Mouse (Mus musculus): ENCODE results near the gene Gdi1.

Gdi1 gene

DNA sequence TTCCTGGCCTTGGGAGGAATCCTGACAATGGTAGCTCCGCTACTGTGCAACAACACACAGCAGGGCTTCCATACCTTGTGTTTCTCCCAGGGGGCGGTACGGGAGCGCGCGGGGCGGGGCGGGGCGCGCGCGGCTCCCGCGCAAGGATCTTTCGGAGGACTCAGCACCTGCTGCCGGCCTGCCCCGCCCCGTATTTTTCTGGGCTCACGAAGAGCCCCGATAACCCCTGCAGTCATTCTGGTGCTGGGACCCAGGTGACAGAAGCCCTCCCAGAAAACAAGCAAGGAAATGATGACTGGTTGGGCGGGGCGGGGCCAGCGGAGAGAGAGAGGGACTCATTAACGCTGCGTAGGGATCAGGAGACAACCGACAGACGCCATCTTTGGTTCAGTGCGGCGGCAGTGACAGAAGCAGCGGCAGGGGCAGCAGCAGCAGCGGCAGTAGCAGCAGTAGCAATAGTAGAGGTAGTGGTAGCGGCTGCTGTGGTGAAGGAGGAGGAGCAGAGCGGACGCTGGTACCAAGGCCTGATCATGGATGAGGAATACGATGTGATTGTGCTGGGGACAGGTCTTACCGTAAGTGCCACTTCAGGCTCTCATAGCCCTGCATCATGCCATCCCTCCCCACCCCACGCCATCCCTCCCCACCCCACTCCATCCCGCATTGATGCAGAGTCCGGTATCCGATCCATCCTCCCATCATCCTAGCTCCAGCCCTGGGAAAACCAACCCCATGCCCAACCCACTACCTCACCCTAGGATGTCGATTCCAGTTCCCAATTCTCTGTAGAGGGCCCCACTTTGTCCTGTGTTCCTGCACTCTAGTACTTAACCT lies at the start of gene Gdi1:
Gene Gdi1 (plus strand): TSS at position 132 of the 834 bp plus-strand sequence.
- peak; percentile 81 to 83 for DNase-seq

DNA sequence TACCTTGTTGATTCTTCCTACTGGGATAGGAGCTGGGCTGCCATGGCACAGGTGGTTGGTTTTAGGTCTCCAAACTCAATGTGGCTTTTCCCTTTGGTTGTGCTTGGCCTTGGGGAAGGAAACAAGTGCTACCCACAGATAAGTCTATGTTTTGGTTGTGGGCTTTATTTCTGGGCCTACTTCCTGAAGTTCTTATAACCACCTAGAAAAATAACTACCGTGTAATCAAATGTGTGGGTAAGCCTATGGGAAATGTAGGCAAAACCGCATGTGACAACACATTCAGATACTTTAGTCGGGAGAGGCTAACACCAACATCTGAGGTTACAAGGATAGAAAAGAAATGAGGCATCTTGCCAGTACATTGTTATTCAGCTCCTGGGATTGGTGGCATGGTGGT lies 47.1 kb upstream of the Gdi1 start:
- no peak for DNase-seq

DNA sequence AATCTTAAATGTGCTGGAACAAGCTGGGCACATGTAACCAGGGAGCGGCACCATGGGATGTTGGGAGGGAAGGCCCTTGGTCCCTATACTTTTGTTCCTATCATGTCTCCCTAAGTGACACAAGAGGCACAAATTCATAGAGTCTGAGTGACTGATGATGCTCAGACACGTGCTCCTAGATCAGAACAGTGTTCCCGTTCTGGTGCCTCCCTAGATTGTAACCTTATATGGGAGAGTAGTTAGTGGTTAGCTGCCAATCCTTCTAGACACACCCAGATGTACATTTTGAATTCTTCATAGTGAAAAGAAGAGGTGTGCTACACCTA lies 35.1 kb upstream of the Gdi1 start:
- no peak for DNase-seq

- DNase-seq: peak; percentile 92 to 93
These were observed 34.5 kb upstream of the Gdi1 start, which contains the start of gene Rpl10 for GRCm38 (mm10) chrX:74270062-74270901. TSS of gene Rpl10 (plus strand) at chrX:74270812.

- peak; percentile 51 to 58 for DNase-seq
These were observed 33.8 kb upstream of the Gdi1 start for GRCm38 (mm10) chrX:74270902-74271551.

DNA sequence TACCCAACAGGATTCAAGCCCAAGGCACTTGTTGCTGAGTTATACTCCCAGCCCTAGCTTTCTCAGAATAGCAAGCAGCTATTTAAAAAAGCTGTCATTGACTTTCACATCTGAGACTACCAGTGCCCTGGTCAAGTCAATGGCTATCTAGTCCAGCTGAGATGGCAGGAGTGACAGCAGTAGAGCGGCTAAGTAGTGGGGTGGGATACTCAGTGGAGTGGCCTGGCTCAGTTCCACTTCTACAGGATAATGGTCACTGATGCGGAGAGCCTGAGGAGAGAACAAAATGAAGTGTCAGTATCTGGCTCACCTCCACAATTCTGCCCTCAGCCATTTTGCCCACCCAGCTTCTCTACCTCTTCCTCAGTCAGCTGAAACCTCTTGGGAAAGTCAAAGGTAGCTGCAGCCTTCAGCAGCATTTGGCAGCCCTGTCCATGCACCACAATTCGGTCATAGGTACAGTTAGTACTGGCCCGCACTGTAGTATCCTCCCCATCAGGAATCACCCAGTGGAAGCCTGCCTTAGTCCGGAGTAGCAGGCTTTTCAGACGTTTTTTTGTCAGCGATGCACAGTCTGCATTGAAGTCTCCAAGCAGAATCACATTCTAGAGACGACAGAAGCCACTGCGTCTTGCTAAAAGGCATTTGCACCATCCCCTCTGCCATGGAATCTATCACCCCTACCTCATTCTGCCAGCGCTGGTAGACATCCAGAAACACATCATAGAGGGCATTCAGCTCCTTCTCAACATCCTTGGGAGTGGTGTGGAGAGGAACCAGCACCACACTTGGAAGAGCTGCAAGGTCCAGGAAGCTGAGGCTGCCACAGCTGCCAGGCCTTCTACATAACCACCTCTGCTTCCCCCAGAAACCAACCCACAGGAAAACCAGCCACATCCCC lies 31.1 kb upstream of the Gdi1 start:
- DNase-seq: no peak

DNA sequence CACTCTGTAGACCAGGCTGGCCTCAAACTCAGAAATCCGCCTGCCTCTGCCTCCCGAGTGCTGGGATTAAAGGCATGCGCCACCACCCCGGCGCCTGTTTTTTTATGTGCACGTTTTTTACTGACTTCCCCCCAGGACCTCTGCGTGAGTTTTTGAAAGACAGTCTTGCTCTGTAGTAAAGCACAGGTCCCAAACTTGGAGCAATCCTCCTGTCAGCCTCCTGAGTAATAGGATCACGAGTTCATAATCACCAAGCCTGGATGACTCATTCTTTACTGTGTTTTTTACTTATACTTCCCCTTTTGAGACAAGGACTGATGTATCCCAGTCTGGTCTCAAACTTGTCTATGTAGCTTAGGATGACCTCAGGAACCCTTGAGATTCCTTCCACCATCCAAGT lies 26.9 kb upstream of the Gdi1 start:
- no peak for DNase-seq

- DNase-seq: no peak
These were observed 23.6 kb upstream of the Gdi1 start for GRCm38 (mm10) chrX:74281041-74281731.

DNA sequence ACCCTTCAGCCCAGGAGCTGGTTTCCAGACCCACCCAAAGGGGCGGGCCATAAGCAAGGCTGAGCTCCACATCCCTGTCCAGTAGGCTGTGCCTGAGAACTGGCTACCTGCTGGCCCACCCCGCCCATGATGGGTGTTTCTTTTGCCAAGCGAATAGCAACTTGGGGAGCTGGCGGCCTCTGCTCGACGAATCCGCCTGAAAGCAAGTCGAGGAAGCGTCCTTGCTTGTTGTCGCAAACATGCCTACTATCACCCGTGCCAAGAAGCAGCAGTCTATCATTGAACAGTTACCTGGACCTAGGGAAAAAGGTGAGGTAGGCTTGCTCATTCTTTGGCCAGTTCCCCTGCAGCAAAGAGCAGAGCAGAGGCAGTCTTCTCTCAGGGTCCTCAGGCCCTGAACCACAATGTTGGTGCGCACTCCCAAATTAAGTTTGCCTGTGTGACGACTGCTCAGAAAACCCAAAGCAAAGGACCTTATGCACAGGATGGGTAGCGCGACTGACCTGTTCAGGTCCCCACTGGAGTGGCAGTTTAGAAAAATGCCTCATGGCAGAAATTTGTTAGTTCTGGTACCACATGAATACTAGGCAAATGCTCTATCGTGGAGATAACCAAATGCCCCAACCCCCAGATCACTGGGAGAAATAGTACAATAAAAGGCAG lies 22.9 kb upstream of the Gdi1 start, which contains the start of the genes Taz and Dnase1l1:
Gene Taz (plus strand): TSS at position 181 of the 663 bp plus-strand sequence.
Gene Dnase1l1 (minus strand): TSS at position 606 of the 663 bp plus-strand sequence.
- peak; percentile 49 to 59 for DNase-seq

DNA sequence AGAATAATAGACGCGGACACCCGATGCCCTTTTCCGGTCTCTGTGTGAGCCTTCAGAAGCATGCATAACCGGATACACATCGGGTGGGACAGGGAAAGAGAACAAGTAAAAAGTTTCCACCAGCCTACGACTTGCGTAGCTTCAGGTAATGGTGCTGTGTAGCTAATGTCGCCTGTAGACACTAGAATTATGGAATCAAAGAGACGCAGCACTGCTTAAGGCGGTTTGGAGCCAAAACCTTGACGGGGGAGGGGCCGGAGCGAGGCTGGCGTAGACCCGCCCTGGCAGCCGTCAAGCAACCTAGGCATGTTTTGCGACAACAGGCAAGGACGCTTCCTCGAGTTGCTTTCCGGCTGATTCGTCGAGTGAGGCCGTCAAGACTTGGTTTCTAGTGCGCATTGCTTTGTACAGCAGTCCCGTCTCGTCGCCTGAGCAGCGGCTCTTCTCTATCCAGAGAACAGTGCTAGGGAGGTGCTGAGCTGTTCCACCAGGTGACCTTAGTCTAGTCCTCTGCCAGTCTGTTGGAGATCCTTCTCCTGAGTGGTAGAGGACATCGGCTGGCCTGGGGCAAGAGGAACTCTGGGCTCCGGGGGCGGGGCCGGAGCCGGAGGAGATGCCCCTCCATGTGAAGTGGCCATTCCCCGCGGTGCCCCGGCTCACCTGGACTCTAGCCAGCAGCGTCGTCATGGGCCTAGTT lies 22.3 kb upstream of the Gdi1 start:
- DNase-seq: peak; percentile 80 to 83

GRCm38 (mm10) chrX:74283092-74283437 lies 21.7 kb upstream of the Gdi1 start:
- peak in 1 of 2 experiments; percentile 37 for DNase-seq

DNA sequence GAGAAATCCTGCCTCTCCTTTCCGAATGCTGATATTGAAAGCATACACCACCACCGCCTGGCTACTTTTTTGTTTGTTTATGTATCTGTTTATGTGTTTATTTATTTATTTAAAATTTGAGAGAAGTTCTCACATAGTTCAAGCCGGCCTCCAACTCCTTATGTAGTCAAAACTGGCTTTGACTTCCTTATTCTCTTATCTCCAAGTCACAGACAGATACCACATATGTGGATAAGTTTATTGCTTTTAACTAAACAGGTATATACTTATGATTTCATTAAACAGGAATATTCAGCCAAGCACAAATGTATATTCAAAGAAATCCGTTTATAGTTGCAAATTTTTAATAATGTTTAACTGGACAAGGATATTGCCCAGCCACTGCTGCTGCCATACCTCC lies 11.4 kb upstream of the Gdi1 start:
- DNase-seq: no peak

DNA sequence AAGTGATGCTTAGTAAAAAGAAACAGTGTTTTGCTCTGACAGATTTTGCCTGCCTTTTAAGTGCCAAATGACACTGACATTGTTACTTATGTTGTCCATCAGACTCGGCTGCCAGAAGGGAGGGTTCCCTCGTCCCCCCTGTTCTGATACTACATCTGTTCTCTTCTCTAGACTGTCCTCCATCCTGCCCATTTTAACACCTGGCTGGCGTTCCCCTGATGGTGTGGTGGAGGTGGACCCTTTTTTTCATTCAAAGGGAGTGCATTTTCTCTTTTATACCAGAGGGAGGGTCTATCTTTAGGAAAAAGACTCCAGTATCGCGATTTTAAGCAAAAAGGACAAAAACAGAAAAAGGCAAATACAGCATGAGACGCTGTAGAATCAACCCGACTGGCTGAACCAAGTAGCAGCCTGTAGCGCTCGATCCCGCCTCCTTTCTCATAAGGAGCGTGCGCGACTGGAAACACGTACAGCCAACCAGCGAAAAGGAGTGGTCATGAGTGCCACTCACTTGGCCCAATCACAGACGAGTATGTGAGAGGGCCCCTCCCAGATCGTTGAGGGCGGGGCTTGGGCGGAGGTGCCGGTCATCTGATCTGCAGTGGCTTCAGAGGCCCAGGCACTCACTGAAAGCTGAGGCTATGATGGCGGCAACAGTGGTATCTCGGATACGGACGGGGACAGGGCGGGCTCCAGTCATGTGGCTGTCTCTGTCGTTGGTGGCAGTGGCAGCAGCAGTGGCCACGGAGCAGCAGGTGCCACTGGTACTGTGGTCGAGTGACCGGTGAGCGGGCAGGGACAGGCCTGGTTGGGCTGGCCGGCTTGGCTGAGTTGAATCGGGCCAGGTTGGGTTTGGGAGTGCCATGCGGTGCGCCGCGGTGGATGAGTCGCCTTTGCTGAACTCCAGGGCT lies 8.0 kb upstream of the Gdi1 start, which contains the start of gene Atp6ap1:
Gene Atp6ap1 (plus strand): TSS at position 560 of the 911 bp plus-strand sequence.
- peak; percentile 90 to 95 for DNase-seq

DNA sequence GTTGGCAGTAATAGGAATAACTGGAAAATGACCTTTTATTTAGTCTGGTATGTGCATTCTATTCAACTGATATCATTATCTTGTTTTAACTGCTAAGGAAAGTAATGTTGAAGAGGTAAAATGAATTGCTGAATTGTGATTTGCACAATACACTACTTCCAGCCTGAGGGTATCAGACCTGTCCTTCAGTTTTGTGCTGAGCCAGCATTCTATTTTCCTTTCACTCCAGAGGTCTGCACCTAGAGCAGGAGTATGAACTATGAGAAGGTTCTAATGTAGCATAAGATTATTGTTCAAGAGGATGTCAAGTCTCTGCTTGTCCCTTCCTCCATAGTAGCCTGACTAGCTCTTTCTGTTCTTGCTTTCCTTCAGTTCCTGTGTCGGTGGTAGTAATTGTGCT lies 6.5 kb upstream of the Gdi1 start:
- no peak for DNase-seq

GRCm38 (mm10) chrX:74299721-74300120 lies 5.1 kb upstream of the Gdi1 start:
- DNase-seq: peak in 1 of 2 experiments; percentile 22

- peak; percentile 86 to 90 for DNase-seq
These were observed 8.0 kb downstream of the Gdi1 start, which contains the start of gene Fam50a for GRCm38 (mm10) chrX:74312540-74313464. TSS of gene Fam50a (plus strand) at chrX:74313033.

GRCm38 (mm10) chrX:74328725-74329161 lies 23.9 kb downstream of the Gdi1 start, which contains the start of gene Plxna3:
TSS of gene Plxna3 (plus strand) at chrX:74329066.
- peak; percentile 72 to 74 for DNase-seq

- DNase-seq: no peak
These were observed 24.4 kb downstream of the Gdi1 start for GRCm38 (mm10) chrX:74329215-74329671.
